In genomic region chr5:98253147-98253546, GRCm38 (mm10) we compare ENCODE assay signal across 15 mouse cellular contexts. TPM values are rescaled to one million over a fixed set of nuclear protein-coding genes. Genes with fewer than 3 reads are reported as not detected.
A peak's percentile ranks its signal among the peaks of the same experiment; 100 is the strongest.
DNase-seq lines count a peak whose midpoint lies in the region; ATAC-seq lines count a peak whose summit lies in the region.
"Had no signal": no experiment of that assay in that cellular context is flagged by ENCODE, and none has a peak within 500 bp of the region (broad histone marks: within the 10 kb centered on the region; RNA-seq: fewer than 3 reads in every experiment).

No protein-coding gene starts in this region.

- peaks cover 18% of the 10 kb centered on the region for H3K4me1 ChIP-seq in heart, embryonic 13.5 days
- no peaks in the 10 kb centered on the region; the same call in 1 of the 2 replicates for H3K4me1 ChIP-seq in hindbrain, embryonic 11.5 days (replicated peaks; ENCODE audit: control insufficient read depth, insufficient read depth, low read length)
- H3K4me1 ChIP-seq in midbrain, embryonic 13.5 days (replicated peaks): peaks cover 15% of the 10 kb centered on the region

- WGBS in heart, embryonic 13.5 days: 35% methylated on average over 6 of the region's 6 CpGs
- whole genome bisulfite sequencing in hindbrain, embryonic 11.5 days: 12% methylated on average over 6 of the region's 6 CpGs
- WGBS in midbrain, embryonic 13.5 days: 26% methylated on average over 6 of the region's 6 CpGs

- no peak for ATAC-seq in heart, embryonic 13.5 days (ENCODE audit: extremely low read depth, insufficient number of reproducible peaks, low FRiP score, low TSS enrichment)
- peak; percentile 16; the same call in 1 of the 2 replicates for ATAC-seq in hindbrain, embryonic 11.5 days (ENCODE audit: low FRiP score)
- no peak for ATAC-seq in midbrain, embryonic 13.5 days

- no peaks in the 10 kb centered on the region for H3K9me3 ChIP-seq in heart, embryonic 13.5 days
- H3K9me3 ChIP-seq in hindbrain, embryonic 11.5 days (ENCODE audit: control insufficient read depth, low read length): no peaks in the 10 kb centered on the region
- H3K9me3 ChIP-seq in midbrain, embryonic 13.5 days: no peaks in the 10 kb centered on the region
- H3K9me3 ChIP-seq: embryonic facial prominence, embryonic 12.5 days had no signal

- no peaks in the 10 kb centered on the region for H3K36me3 ChIP-seq in heart, embryonic 13.5 days
- H3K36me3 ChIP-seq in hindbrain, embryonic 11.5 days (ENCODE audit: control insufficient read depth, insufficient read depth, low read length): no peaks in the 10 kb centered on the region
- no peaks in the 10 kb centered on the region for H3K36me3 ChIP-seq in midbrain, embryonic 13.5 days
- H3K36me3 ChIP-seq: embryonic facial prominence, embryonic 12.5 days had no signal

- no peak for DNase-seq in heart, adult 11 months
- DNase-seq in ES-CJ7 (ENCODE audit: low read depth, low spot score): peak; percentile 20
- peak; percentile 26 for DNase-seq in hindbrain, embryonic 11.5 days (ENCODE audit: low spot score)
- no peak for DNase-seq in thymus, postnatal 14 days
- DNase-seq in layer of hippocampus, postnatal 14 days (ENCODE audit: low spot score in 2 of 2): no peak
- no peak for DNase-seq in ovary, postnatal 14 days (ENCODE audit: low spot score)
- DNase-seq: B cell, adult 2 months; thymus, postnatal 25 days had no signal

- no peak overlapping the region for H3K4me3 ChIP-seq in heart, embryonic 13.5 days
- no peak overlapping the region for H3K4me3 ChIP-seq in hindbrain, embryonic 11.5 days (ENCODE audit: low read depth, low read length)
- peak overlapping the region; percentile 68 for H3K4me3 ChIP-seq in midbrain, embryonic 13.5 days (replicated peaks)

- H3K27ac ChIP-seq in heart, embryonic 13.5 days (replicated peaks): no peak overlapping the region
- H3K27ac ChIP-seq in hindbrain, embryonic 11.5 days (ENCODE audit: low read depth, low read length): no peak overlapping the region
- no peak overlapping the region for H3K27ac ChIP-seq in midbrain, embryonic 13.5 days
- H3K27ac ChIP-seq: embryonic facial prominence, embryonic 12.5 days; macrophage had no signal

- peaks cover 72% of the 10 kb centered on the region for H3K27me3 ChIP-seq in heart, embryonic 13.5 days (replicated peaks)
- peaks cover 20% of the 10 kb centered on the region for H3K27me3 ChIP-seq in hindbrain, embryonic 11.5 days (ENCODE audit: control insufficient read depth, insufficient read depth, low read length)
- H3K27me3 ChIP-seq in midbrain, embryonic 13.5 days: peaks cover 64% of the 10 kb centered on the region

- peak overlapping the region; percentile 98 for H3K4me2 ChIP-seq in heart, embryonic 13.5 days
- H3K4me2 ChIP-seq in hindbrain, embryonic 11.5 days (replicated peaks; ENCODE audit: low read depth, low read length): no peak overlapping the region
- no peak overlapping the region; the same call in 1 of the 2 replicates for H3K4me2 ChIP-seq in midbrain, embryonic 13.5 days (replicated peaks)

- H3K9ac ChIP-seq in heart, embryonic 13.5 days: no peak overlapping the region
- H3K9ac ChIP-seq in hindbrain, embryonic 11.5 days (ENCODE audit: low read depth, low read length): no peak overlapping the region
- no peak overlapping the region for H3K9ac ChIP-seq in midbrain, embryonic 13.5 days (replicated peaks)

RNA-seq across cellular contexts. Expression of gene Fgf5, which starts 0.8 kb away (rescaled TPM):
- 0.60 and 0.82 TPM in 2 replicates for polyA plus RNA-seq in heart, embryonic 13.5 days (2015; fragmentation: Nextera tagmentation; extraction: Ambion mirVana)
- 0.76 and 1.5 TPM in 2 replicates for polyA plus RNA-seq in hindbrain, embryonic 11.5 days (2014; fragmentation: Nextera tagmentation; extraction: Ambion mirVana)
- polyA plus RNA-seq in midbrain, embryonic 13.5 days (2015; fragmentation: Nextera tagmentation; extraction: Ambion mirVana): 0.99 and 1.3 TPM in 2 replicates
- 1 to 10 TPM; 4.4 to 5.6 TPM for total RNA-seq in layer of hippocampus, postnatal 14 days (2021)
- polyA plus RNA-seq: adrenal gland, adult 2 months; heart, postnatal 0 days; macrophage; spleen, adult 2 months had no signal

Comparison
In these comparisons a context has a peak if more than half of its experiments do, and no peak if none do; other contexts are left out.
1. DNase-seq: peak in ES-CJ7 (single experiment) and hindbrain, embryonic 11.5 days (single experiment); none in heart, adult 11 months (single experiment), thymus, postnatal 14 days (single experiment), layer of hippocampus, postnatal 14 days (0 of 2) and ovary, postnatal 14 days (single experiment).